Mouse (Mus musculus) Muller cell, postnatal 12 days (primary cell): ENCODE results near the gene Bax.
"Not testable (repeated sequence)": the region's sequence is repeated elsewhere in the genome, so short reads cannot be mapped to it uniquely, and the experiment has no call there.

ENCODE experiments used
- DNase-seq: peaks from one replicate; pipeline ENCODE4 v3.0.0-alpha.2; 2015; ENCODE audit errors: inconsistent ontology term

Gene Bax

DNA sequence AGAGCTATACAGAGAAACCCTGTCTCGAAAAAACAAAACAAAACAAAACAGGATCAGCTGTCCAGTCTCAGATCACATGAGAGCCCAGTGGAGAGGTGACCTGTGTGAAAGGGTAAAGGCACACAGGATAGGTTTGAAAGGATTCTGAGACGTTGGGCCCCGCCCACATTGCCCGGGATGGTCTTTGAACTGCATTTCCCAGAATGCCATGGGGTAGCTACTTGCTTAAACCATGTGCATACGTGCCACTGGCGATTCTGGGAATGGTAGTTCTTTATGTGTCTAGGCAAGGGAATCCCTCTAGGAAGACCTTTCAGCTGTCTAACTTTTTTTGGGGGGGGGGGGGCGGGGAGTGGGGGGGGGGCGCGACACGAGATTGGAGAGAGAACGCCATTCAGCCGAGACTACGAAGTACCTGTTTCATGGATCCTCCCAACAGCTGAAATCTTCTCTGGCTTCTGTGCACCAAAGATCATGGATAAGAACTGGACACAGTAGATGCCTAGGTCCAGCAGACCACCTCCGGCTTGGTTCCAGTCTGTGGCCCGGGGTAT is 14.8 kb upstream of the Bax start, which contains the start of gene Tulp2:
Tulp2 (plus strand) TSS at position 504 of the 554 bp plus-strand sequence.
- peak; percentile 50 for DNase-seq

GRCm38 (mm10) chr7:45480310-45480709 is 13.6 kb upstream of the Bax start:
- DNase-seq, result not testable (repeated sequence)

DNA sequence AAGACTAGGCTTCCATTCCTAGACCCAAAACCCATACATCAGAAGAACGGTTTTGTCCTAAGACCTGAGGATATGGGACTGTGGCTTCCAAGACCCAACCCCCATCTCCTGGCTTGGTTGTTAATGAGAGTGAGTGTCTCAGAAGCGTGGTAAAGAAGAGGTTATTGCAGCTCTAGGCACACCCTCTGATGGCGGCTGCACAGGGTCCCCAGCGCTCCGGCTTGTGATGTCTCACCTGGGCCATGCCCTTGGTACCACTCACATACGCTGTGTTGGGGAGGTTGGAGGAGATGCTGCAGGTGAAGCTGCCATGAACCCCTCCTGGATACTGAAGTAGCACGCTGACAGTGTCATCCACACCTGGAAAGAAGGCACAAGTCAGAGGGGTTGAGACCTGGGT is 12.1 kb upstream of the Bax start:
- no peak for DNase-seq

GRCm38 (mm10) chr7:45477003-45477402 is 10.3 kb upstream of the Bax start:
- DNase-seq, result peak; percentile 62

DNA sequence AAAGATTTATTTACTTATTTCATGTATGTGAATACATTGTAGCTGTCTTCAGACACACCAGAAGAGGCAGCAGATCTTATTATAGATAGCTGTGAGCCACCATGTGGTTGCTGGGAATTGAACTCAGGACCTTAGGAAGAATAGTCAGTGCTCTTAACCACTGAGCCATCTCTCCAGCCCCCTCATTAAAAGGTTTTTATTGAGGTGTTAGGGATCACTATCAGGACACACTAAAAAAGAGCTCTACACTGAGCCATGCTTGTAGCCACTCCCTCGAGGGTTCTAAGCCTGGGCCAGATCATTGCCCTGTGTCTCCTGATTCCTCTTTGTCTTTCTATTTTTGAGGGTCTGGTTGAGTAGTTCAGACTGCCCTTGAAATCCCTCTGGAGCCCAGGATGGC is 9.8 kb upstream of the Bax start:
- DNase-seq, result no peak

- DNase-seq, result no peak
Observed at GRCm38 (mm10) chr7:45475291-45475969, 8.7 kb upstream of the Bax start.

- peak; percentile 36 for DNase-seq
Observed at GRCm38 (mm10) chr7:45470869-45471268, 4.2 kb upstream of the Bax start.

GRCm38 (mm10) chr7:45467090-45467670 is 482 bp upstream of the Bax start:
- no peak for DNase-seq

DNA sequence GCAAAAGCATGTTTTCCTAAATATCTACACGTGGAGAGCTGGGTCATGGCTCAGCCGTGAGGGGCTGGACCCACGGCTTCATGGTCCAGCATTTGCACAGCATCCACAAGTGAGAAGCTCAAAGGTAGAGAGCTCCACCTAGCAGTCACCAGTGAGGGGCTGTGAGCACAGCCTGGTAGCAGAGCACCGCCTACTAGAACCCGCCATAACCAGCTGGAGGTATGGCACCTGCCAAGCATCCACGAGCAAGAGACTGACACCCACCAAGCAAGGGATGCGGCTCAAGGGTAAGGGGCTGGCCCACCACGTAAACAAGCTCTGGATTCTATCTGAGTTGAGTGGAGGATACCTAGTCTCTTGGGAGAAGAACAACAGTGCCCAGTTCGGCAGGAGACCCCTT is 1.1 kb downstream of the Bax start:
- no peak for DNase-seq

DNA sequence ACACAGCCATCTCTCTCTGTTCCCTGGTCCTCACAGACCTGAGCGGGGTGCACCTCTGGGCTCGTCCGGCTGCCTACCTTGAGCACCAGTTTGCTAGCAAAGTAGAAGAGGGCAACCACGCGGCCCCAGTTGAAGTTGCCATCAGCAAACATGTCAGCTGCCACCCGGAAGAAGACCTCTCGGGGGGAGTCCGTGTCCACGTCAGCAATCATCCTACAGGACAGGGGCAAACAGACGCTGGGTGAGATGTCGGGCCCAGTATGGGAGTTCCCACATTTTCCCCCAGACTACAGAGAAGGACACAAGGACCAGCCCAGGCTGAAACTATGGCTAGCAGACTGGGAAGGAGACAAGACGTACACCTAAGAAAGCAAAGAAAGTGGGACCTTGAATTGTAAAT is 1.6 kb downstream of the Bax start:
- DNase-seq, result no peak

DNA sequence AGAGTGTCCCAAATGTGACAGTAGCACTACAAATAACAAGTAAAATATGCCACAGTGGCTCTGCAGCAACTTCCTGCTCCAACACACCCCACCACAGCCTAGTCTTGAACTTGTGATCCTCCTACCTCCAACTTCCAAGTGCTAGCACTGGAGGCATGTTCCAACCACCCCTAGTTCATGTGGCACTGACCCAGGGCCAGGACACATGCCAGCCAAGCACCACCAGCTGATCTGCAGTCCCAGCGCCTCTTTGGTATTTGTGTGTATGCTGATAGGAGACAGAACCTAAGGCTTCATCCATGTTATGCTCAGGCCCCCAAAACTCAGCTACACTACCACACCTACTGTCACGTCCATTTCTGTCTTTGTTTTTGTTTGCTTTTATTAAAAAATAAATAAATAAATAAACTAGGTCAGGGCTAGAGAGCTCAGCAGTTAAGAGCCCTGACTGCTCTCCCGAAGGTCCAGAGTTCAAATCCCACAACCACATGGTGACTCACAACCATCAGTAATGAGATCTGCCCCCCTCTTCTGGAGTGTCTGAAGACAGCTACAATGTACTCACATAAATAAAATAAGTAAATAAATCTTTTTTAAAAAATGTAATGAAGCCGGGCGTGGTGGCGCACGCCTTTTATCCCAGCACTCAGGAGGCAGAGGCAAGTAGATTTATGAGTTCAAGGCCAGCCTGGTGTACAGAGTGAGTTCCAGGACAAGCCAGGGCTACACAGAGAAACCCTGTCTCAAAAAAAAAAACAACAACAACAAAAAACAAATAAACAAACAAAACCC is 2.5 kb downstream of the Bax start:
- DNase-seq, result no peak

GRCm38 (mm10) chr7:45462868-45463267 is 3.8 kb downstream of the Bax start:
- not testable (repeated sequence) for DNase-seq

DNA sequence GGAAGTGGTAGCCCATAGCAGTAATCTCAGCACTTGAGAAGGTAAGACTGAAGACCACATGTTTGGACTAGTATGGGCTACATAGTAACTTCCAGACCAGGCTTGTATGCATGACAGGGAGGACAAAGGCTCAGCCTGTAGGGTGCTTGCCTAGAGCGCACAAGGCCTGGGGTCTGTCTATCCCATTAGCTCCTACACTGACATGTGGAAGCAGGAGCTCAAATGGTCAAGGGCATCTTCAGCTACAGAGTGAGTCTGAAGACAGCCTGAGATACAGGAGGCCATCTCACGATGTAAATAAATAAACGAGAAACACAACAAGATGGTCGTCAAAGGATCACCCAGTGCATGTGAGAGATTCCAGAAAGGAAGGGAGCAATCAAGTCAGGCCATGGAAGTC is 4.4 kb downstream of the Bax start:
- DNase-seq, result no peak

- DNase-seq, result no peak
Observed at GRCm38 (mm10) chr7:45461781-45462180, 4.9 kb downstream of the Bax start.

GRCm38 (mm10) chr7:45461326-45461725 is 5.4 kb downstream of the Bax start:
- DNase-seq, result no peak

GRCm38 (mm10) chr7:45460860-45461314 is 5.8 kb downstream of the Bax start:
- DNase-seq, result peak; percentile 96

GRCm38 (mm10) chr7:45460377-45460776 is 6.3 kb downstream of the Bax start:
- DNase-seq, result no peak

GRCm38 (mm10) chr7:45459564-45460140 is 7.0 kb downstream of the Bax start, which contains the start of gene Ftl1:
Gene Ftl1 (minus strand): TSS chr7:45459884.
- DNase-seq, result peak; percentile 99

DNA sequence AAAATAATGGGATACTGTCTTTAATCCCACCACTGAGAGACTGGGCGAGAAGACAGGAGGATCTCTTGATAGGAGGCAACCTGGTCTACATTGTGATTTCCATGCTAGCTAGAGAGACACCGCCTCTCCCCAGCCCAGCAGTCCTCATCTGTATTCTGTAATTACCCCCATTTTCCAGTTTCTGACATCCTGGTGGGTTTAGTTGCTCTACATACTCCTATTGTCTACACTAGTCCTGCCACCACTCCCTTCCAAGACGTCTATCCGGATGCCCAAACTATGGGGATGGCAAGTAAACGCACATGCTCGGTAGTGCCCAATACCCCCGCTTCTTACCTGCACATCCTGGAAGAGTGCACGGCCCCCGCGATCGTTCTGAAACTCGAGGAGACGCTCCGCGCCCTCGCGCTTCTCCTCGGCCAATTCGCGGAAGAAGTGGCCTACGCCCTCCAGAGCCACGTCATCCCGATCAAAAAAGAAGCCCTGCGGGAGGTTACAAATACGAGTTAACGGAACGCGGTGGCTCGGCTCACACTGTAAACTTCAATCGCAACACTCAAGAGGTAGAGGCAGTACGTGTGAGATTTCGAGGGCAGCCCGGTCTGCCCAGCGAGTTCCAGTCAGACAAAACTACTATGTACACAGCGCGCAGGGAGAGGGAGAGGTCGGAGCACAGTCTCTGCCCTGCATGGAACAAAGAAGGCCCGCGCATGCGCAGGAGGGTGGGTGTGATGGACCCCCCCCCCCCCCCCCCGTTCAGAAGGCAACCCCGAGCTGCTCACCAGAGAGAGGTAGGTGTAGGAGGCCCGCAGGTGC is 7.7 kb downstream of the Bax start:
- peak; percentile 91 for DNase-seq

DNA sequence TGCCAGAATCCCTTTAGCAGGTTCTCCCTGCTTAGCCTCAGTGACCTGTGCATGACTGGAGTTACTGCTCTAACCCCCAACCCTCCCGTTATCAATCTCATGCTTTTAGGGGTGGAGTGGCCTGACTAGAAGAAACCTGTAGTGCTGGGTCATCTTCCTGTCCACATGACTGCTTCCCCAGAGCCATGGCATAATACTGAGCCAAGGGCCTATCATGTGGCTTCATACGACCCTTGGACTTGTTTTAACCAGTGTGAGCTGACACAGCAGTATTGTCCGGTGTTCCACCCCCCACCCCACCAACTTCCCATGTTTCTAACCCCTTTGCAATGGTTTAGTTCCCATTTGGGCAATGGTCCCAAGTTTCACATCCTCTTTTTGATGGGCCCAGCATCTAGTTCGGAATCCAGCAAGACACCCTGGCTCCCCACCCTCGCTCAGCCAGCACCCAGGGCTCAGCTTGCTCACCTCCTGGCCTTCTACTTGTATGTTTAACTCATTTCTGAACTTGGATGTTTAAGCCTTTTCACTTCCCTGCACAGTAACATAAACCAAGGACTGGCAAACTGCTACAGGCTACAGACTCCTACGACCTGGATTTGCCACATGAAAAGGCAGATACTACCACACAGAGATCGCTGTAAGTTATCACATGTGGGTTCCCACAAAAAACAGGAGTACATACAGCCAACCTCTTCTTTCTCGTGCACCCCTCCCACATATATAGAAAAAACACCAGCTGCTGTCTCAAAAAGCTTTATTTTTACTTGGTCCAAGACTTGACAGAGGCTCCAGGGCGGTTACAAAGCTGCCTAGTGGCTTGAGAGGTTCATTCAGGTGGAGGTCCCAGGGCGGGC is 9.3 kb downstream of the Bax start:
- DNase-seq, result peak; percentile 50
